In the genomic region with DNA sequence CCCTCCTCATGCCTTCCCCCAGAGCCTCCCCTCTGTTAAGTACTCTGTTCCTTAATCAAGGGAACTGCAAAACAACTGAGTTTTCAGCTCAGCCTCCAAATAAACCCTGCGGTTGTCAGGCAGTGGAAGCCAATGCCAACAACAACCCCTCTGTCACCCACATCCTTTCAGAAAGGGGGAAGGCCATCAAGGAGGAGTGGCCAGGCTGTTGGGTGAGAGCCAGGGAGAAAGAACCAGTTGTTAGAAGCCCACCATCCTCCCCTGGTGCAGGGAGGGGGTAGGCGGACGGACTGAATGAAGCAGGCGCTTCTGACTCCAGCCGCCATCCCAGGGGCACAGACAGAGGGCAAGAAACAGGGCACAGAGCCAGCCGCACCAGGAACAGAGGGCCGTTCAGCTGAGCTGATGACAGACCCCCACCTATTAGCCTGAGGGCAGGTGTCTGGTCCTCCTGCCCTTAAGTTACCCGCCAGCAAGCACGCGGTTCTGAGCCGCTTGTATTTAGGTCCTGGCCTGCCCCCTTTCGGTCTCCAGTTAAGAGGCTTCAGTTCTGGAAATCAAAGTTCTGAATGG, we compare ENCODE assay signal across 8 mouse cellular contexts. TPM values are rescaled to one million over a fixed set of nuclear protein-coding genes. Genes with fewer than 3 reads are reported as not detected.
A peak's percentile ranks its signal among the peaks of the same experiment; 100 is the strongest.
DNase-seq lines count a peak whose midpoint lies in the region; ATAC-seq lines count a peak whose summit lies in the region.

No protein-coding gene starts in this region.

- H3K4me2 ChIP-seq in heart, embryonic 12.5 days, result peak overlapping the region; percentile 29; the same call in 1 of the 2 replicates
- H3K4me2 ChIP-seq in hindbrain, embryonic 14.5 days (replicated peaks), result peak overlapping the region; percentile 21; the same call in 1 of the 2 replicates
- H3K4me2 ChIP-seq in neural tube, embryonic 14.5 days (ENCODE audit: low read depth, low read length), result no peak overlapping the region

- no peak for DNase-seq in heart, adult 9 months (ENCODE audit: low spot score in 2 of 2)
- peak; percentile 49 for DNase-seq in right cerebral cortex, postnatal 14 days
- DNase-seq in right cerebral cortex, adult 18-20 months, result no peak
- DNase-seq in hindbrain, embryonic 14.5 days (ENCODE audit: low spot score), result peak; percentile 61
- no peak for DNase-seq in ovary, postnatal 36 days (ENCODE audit: low spot score)
- no peak for DNase-seq in urinary bladder, postnatal 14 days (ENCODE audit: low spot score)

- WGBS in heart, embryonic 12.5 days, result 29% methylated on average over 12 of the region's 12 CpGs
- WGBS in hindbrain, embryonic 14.5 days, result 32% methylated on average over 12 of the region's 12 CpGs
- WGBS in neural tube, embryonic 14.5 days, result 26% methylated on average over 12 of the region's 12 CpGs

- H3K9me3 ChIP-seq in heart, embryonic 12.5 days (replicated peaks), result no peaks in the 10 kb centered on the region
- H3K9me3 ChIP-seq in hindbrain, embryonic 14.5 days (ENCODE audit: control insufficient read depth, low read length), result no peaks in the 10 kb centered on the region
- no peaks in the 10 kb centered on the region for H3K9me3 ChIP-seq in neural tube, embryonic 14.5 days (ENCODE audit: control insufficient read depth, low read length)

- no peak overlapping the region for H3K27ac ChIP-seq in heart, embryonic 12.5 days (ENCODE audit: poor library complexity, severe bottlenecking)
- H3K27ac ChIP-seq in hindbrain, embryonic 14.5 days, result peak overlapping the region; percentile 35; the same call in 1 of the 2 replicates
- H3K27ac ChIP-seq in neural tube, embryonic 14.5 days (ENCODE audit: low read depth, low read length), result peak overlapping the region; percentile 55; the same call in 1 of the 2 replicates

- peaks cover 15% of the 10 kb centered on the region for H3K4me1 ChIP-seq in heart, embryonic 12.5 days (replicated peaks)
- H3K4me1 ChIP-seq in hindbrain, embryonic 14.5 days (replicated peaks; ENCODE audit: control insufficient read depth, insufficient read depth, low read length), result peaks cover 14% of the 10 kb centered on the region; the same call in 1 of the 2 replicates
- H3K4me1 ChIP-seq in neural tube, embryonic 14.5 days (ENCODE audit: control insufficient read depth, insufficient read depth, low read length), result 0 out of 2 replicates have a peak, but pooled peaks cover 2% of the 10 kb centered on the region

- no peaks in the 10 kb centered on the region; the same call in 1 of the 2 replicates for H3K36me3 ChIP-seq in heart, embryonic 12.5 days
- peaks cover 15% of the 10 kb centered on the region; the same call in 1 of the 2 replicates for H3K36me3 ChIP-seq in hindbrain, embryonic 14.5 days (replicated peaks; ENCODE audit: control insufficient read depth, insufficient read depth)
- no peaks in the 10 kb centered on the region; the same call in 1 of the 2 replicates for H3K36me3 ChIP-seq in neural tube, embryonic 14.5 days (ENCODE audit: control insufficient read depth, insufficient read depth, low read length)

- no peak overlapping the region for H3K9ac ChIP-seq in heart, embryonic 12.5 days
- no peak overlapping the region for H3K9ac ChIP-seq in hindbrain, embryonic 14.5 days
- H3K9ac ChIP-seq in neural tube, embryonic 14.5 days (replicated peaks; ENCODE audit: low read depth, low read length), result no peak overlapping the region

- H3K27me3 ChIP-seq in heart, embryonic 12.5 days (replicated peaks), result peaks cover 31% of the 10 kb centered on the region
- H3K27me3 ChIP-seq in hindbrain, embryonic 14.5 days (ENCODE audit: control insufficient read depth, insufficient read depth, low read length), result no peaks in the 10 kb centered on the region
- no peaks in the 10 kb centered on the region for H3K27me3 ChIP-seq in neural tube, embryonic 14.5 days (ENCODE audit: control insufficient read depth, insufficient read depth, low read length)

- peak; percentile 55; the same call in 1 of the 2 replicates for ATAC-seq in heart, embryonic 12.5 days (ENCODE audit: insufficient number of reproducible peaks, low FRiP score)
- ATAC-seq in hindbrain, embryonic 14.5 days (ENCODE audit: low FRiP score), result peak; percentile 90
- peak; percentile 90 for ATAC-seq in neural tube, embryonic 14.5 days (ENCODE audit: low read depth)

- H3K4me3 ChIP-seq in heart, embryonic 12.5 days, result no peak overlapping the region
- H3K4me3 ChIP-seq in hindbrain, embryonic 14.5 days (replicated peaks; ENCODE audit: low read length), result no peak overlapping the region
- H3K4me3 ChIP-seq in neural tube, embryonic 14.5 days (ENCODE audit: low read depth, low read length), result no peak overlapping the region

RNA-seq across cellular contexts. Expression of gene Chst5, which starts 2.7 kb away (rescaled TPM):
- 0.12 and 0.45 TPM in 2 replicates for polyA plus RNA-seq in heart, embryonic 12.5 days (2016; fragmentation: Nextera tagmentation; extraction: Ambion mirVana)
- polyA plus RNA-seq in hindbrain, embryonic 14.5 days (2014; fragmentation: Nextera tagmentation; extraction: Ambion mirVana), result 2.7 and 4.3 TPM in 2 replicates
- polyA plus RNA-seq in neural tube, embryonic 14.5 days (2014; fragmentation: Nextera tagmentation; extraction: Ambion mirVana), result 2.7 and 3.2 TPM in 2 replicates

RNA-seq across cellular contexts. Expression of gene Tmem231, which starts 20.7 kb away (rescaled TPM):
- 5.4 and 7.1 TPM in 2 replicates for polyA plus RNA-seq in heart, embryonic 12.5 days (2016; fragmentation: Nextera tagmentation; extraction: Ambion mirVana)
- polyA plus RNA-seq in hindbrain, embryonic 14.5 days (2014; fragmentation: Nextera tagmentation; extraction: Ambion mirVana), result 15.3 and 19.6 TPM in 2 replicates
- polyA plus RNA-seq in neural tube, embryonic 14.5 days (2014; fragmentation: Nextera tagmentation; extraction: Ambion mirVana), result 14.8 and 15.6 TPM in 2 replicates

RNA-seq across cellular contexts. Expression of gene Gabarapl2, which starts 27.6 kb away (rescaled TPM):
- 176 and 184 TPM in 2 replicates for polyA plus RNA-seq in heart, embryonic 12.5 days (2016; fragmentation: Nextera tagmentation; extraction: Ambion mirVana)
- 454 and 472 TPM in 2 replicates for polyA plus RNA-seq in hindbrain, embryonic 14.5 days (2014; fragmentation: Nextera tagmentation; extraction: Ambion mirVana)
- 486 and 487 TPM in 2 replicates for polyA plus RNA-seq in neural tube, embryonic 14.5 days (2014; fragmentation: Nextera tagmentation; extraction: Ambion mirVana)

RNA-seq across cellular contexts. Expression of gene Tmem170, which starts 36.4 kb away (rescaled TPM):
- polyA plus RNA-seq in heart, embryonic 12.5 days (2016; fragmentation: Nextera tagmentation; extraction: Ambion mirVana), result 4.4 and 4.8 TPM in 2 replicates
- 2.8 and 3.7 TPM in 2 replicates for polyA plus RNA-seq in hindbrain, embryonic 14.5 days (2014; fragmentation: Nextera tagmentation; extraction: Ambion mirVana)
- 3.8 and 4.6 TPM in 2 replicates for polyA plus RNA-seq in neural tube, embryonic 14.5 days (2014; fragmentation: Nextera tagmentation; extraction: Ambion mirVana)

RNA-seq across cellular contexts. Expression of gene Cfdp1, which starts 58.9 kb away (rescaled TPM):
- polyA plus RNA-seq in heart, embryonic 12.5 days (2016; fragmentation: Nextera tagmentation; extraction: Ambion mirVana), result 144 and 149 TPM in 2 replicates
- polyA plus RNA-seq in hindbrain, embryonic 14.5 days (2014; fragmentation: Nextera tagmentation; extraction: Ambion mirVana), result 155 and 172 TPM in 2 replicates
- 177 and 178 TPM in 2 replicates for polyA plus RNA-seq in neural tube, embryonic 14.5 days (2014; fragmentation: Nextera tagmentation; extraction: Ambion mirVana)

Comparison
In these comparisons a context has a peak if more than half of its experiments do, and no peak if none do; other contexts are left out.
1. DNase-seq: peak in right cerebral cortex, postnatal 14 days (single experiment) and hindbrain, embryonic 14.5 days (single experiment); none in heart, adult 9 months (0 of 2), right cerebral cortex, adult 18-20 months (single experiment), ovary, postnatal 36 days (single experiment) and urinary bladder, postnatal 14 days (single experiment).
2. Peak in every context shown above with its lines, with median percentiles within 50 percentile points of each other: ATAC-seq.